Mouse (Mus musculus): ENCODE data around the gene Dolpp1.

Gene Dolpp1

GRCm38 (mm10) chr2:30392114-30392576 lies at the start of gene Dolpp1:
Dolpp1 (plus strand) TSS chr2:30392254.
- peak; percentile 94 for DNase-seq (ENCODE audit: extremely low spot score, low read depth, low spot score)

- DNase-seq (ENCODE audit: extremely low spot score, low read depth, low spot score), result no peak
Observed at GRCm38 (mm10) chr2:30342544-30342943, 49.5 kb upstream of the Dolpp1 start.

- no peak for DNase-seq (ENCODE audit: extremely low spot score, low read depth, low spot score)
Observed at GRCm38 (mm10) chr2:30343601-30344137, 48.4 kb upstream of the Dolpp1 start.

GRCm38 (mm10) chr2:30345971-30346676 lies 45.9 kb upstream of the Dolpp1 start:
- DNase-seq (ENCODE audit: extremely low spot score, low read depth, low spot score), result no peak

GRCm38 (mm10) chr2:30349196-30349595 lies 42.9 kb upstream of the Dolpp1 start:
- DNase-seq (ENCODE audit: extremely low spot score, low read depth, low spot score), result no peak

- no peak for DNase-seq (ENCODE audit: extremely low spot score, low read depth, low spot score)
Observed at GRCm38 (mm10) chr2:30351149-30351548, 40.9 kb upstream of the Dolpp1 start.

- no peak for DNase-seq (ENCODE audit: extremely low spot score, low read depth, low spot score)
Observed at GRCm38 (mm10) chr2:30355861-30356260, 36.2 kb upstream of the Dolpp1 start.

GRCm38 (mm10) chr2:30356266-30356665 lies 35.8 kb upstream of the Dolpp1 start:
- DNase-seq (ENCODE audit: extremely low spot score, low read depth, low spot score), result no peak

- DNase-seq (ENCODE audit: extremely low spot score, low read depth, low spot score), result no peak
Observed at GRCm38 (mm10) chr2:30356906-30357305, 35.1 kb upstream of the Dolpp1 start.

- DNase-seq (ENCODE audit: extremely low spot score, low read depth, low spot score), result no peak
Observed at GRCm38 (mm10) chr2:30357552-30358510, 34.2 kb upstream of the Dolpp1 start.

GRCm38 (mm10) chr2:30358533-30359531 lies 33.2 kb upstream of the Dolpp1 start, which contains the start of gene Sh3glb2:
Sh3glb2 (minus strand) TSS chr2:30359337.
- no peak for DNase-seq (ENCODE audit: extremely low spot score, low read depth, low spot score)

GRCm38 (mm10) chr2:30360626-30361025 lies 31.4 kb upstream of the Dolpp1 start:
- DNase-seq (ENCODE audit: extremely low spot score, low read depth, low spot score), result no peak

- DNase-seq (ENCODE audit: extremely low spot score, low read depth, low spot score), result no peak
Observed at GRCm38 (mm10) chr2:30362865-30363264, 29.2 kb upstream of the Dolpp1 start.

GRCm38 (mm10) chr2:30363773-30364650 lies 28.0 kb upstream of the Dolpp1 start, which contains the start of gene Miga2:
Miga2 (plus strand) TSS chr2:30364233.
- DNase-seq (ENCODE audit: extremely low spot score, low read depth, low spot score), result peak; percentile 98

- DNase-seq (ENCODE audit: extremely low spot score, low read depth, low spot score), result no peak
Observed at GRCm38 (mm10) chr2:30365281-30366069, 26.6 kb upstream of the Dolpp1 start.

GRCm38 (mm10) chr2:30366203-30366602 lies 25.9 kb upstream of the Dolpp1 start:
- DNase-seq (ENCODE audit: extremely low spot score, low read depth, low spot score), result no peak

GRCm38 (mm10) chr2:30371544-30371943 lies 20.5 kb upstream of the Dolpp1 start:
- DNase-seq (ENCODE audit: extremely low spot score, low read depth, low spot score), result no peak

- no peak for DNase-seq (ENCODE audit: extremely low spot score, low read depth, low spot score)
Observed at GRCm38 (mm10) chr2:30372726-30373125, 19.3 kb upstream of the Dolpp1 start.
